In genomic region chr17:43337643-43338042, GRCm38 (mm10) we compare ENCODE assay signal across 22 mouse cellular contexts. TPM values are rescaled to one million over a fixed set of nuclear protein-coding genes. Genes with fewer than 3 reads are reported as not detected.
DNase-seq lines count a peak whose midpoint lies in the region; ATAC-seq and TF ChIP-seq lines count a peak whose summit lies in the region.
"Had no signal": no experiment of that assay in that cellular context is flagged by ENCODE, and none has a peak within 500 bp of the region (broad histone marks: within the 10 kb centered on the region; RNA-seq: fewer than 3 reads in every experiment).

No protein-coding gene starts in this region.

- H3K9me3 ChIP-seq in lung, embryonic 14.5 days (ENCODE audit: low read depth, low read length) = no peaks in the 10 kb centered on the region
- H3K9me3 ChIP-seq: embryonic facial prominence, embryonic 15.5 days; forebrain, embryonic 10.5 days; heart, embryonic 15.5 days; hindbrain, embryonic 10.5 days had no signal

- DNase-seq in heart, adult 8-10 months (ENCODE audit: low spot score) = peak; percentile 56
- DNase-seq in heart, postnatal 25 days (ENCODE audit: low spot score) = no peak
- peak; percentile 53 for DNase-seq in lung, embryonic 14.5 days
- DNase-seq in lung, postnatal 10 days = no peak
- DNase-seq in R1 (ENCODE audit: low read depth, low spot score) = peak; percentile 14
- DNase-seq: adrenal gland, adult 8-10 months; adrenal gland, postnatal 36 days; cerebellum, adult 11 months; cerebellum, adult 8-10 months; cerebellum, postnatal 14 days; embryo, embryonic 11 days; gastrocnemius, postnatal 10 days; heart, postnatal 14 days had no signal

- no peaks in the 10 kb centered on the region for H3K36me3 ChIP-seq in lung, embryonic 14.5 days (ENCODE audit: insufficient read depth)
- H3K36me3 ChIP-seq: embryonic facial prominence, embryonic 15.5 days; forebrain, embryonic 10.5 days; heart, embryonic 15.5 days; hindbrain, embryonic 10.5 days had no signal

- no peaks in the 10 kb centered on the region for H3K27me3 ChIP-seq in lung, embryonic 14.5 days (ENCODE audit: insufficient read depth, low read length)
- H3K27me3 ChIP-seq: embryonic facial prominence, embryonic 15.5 days; heart, embryonic 15.5 days had no signal

- no peak for TF ChIP-seq CTCF in lung, embryonic 14.5 days (IDR thresholded peaks at IDR 0.05; ENCODE audit: low read depth)

- H3K27ac ChIP-seq in lung, embryonic 14.5 days (ENCODE audit: low read depth) = no peak overlapping the region
- peak overlapping the region; percentile 88 for H3K27ac ChIP-seq in brown adipose tissue, adult 24 weeks (replicated peaks; ENCODE audit: low read depth, low read length)
- H3K27ac ChIP-seq: embryonic facial prominence, embryonic 15.5 days; forebrain, embryonic 10.5 days; heart, embryonic 15.5 days; hindbrain, embryonic 10.5 days; hindbrain, embryonic 14.5 days had no signal

- 74% methylated on average over 2 of the region's 2 CpGs for WGBS in lung, embryonic 14.5 days

- H3K9ac ChIP-seq in lung, embryonic 14.5 days = no peak overlapping the region
- H3K9ac ChIP-seq: embryonic facial prominence, embryonic 15.5 days; heart, embryonic 15.5 days; hindbrain, embryonic 14.5 days had no signal

- H3K4me2 ChIP-seq in lung, embryonic 14.5 days = no peak overlapping the region
- H3K4me2 ChIP-seq: embryonic facial prominence, embryonic 15.5 days; heart, embryonic 15.5 days; hindbrain, embryonic 14.5 days had no signal

- intact Hi-C loops in heart, postnatal 25 days (cut with DNase I) = loop anchor here (1.0 kb wide), 1 partner anchor 22 kb away; no protein-coding TSS in a partner anchor

- no peak overlapping the region for H3K4me3 ChIP-seq in lung, embryonic 14.5 days (ENCODE audit: low read depth, low read length)
- H3K4me3 ChIP-seq in brown adipose tissue, adult 24 weeks (ENCODE audit: insufficient read depth, low read depth, low read length) = no peak overlapping the region
- H3K4me3 ChIP-seq: embryonic facial prominence, embryonic 15.5 days; erythroblast, embryonic 14.5 days; forebrain, embryonic 10.5 days; heart, embryonic 15.5 days; hindbrain, embryonic 10.5 days had no signal

- ATAC-seq in lung, embryonic 14.5 days (ENCODE audit: insufficient read depth) = peak; percentile 56; the same call in 1 of the 2 replicates
- ATAC-seq: forebrain, embryonic 14.5 days had no signal

- H3K4me1 ChIP-seq in lung, embryonic 14.5 days (ENCODE audit: insufficient read depth) = peaks cover 2% of the 10 kb centered on the region; the same call in 1 of the 2 replicates
- H3K4me1 ChIP-seq in brown adipose tissue, adult 24 weeks (ENCODE audit: control insufficient read depth, insufficient read depth, insufficient read length, low read length) = peaks cover 26% of the 10 kb centered on the region
- H3K4me1 ChIP-seq: embryonic facial prominence, embryonic 15.5 days; heart, embryonic 15.5 days had no signal

RNA-seq across cellular contexts. Expression of gene Adgrf5, which starts 22.6 kb away (rescaled TPM):
- total RNA-seq in heart, adult 8-10 months (2022) = 100 to 1,000 TPM; 195 to 206 (median 199) TPM
- total RNA-seq in heart, postnatal 25 days (2021) = 100 to 1,000 TPM; 207 to 259 TPM
- 18.5 and 18.8 TPM in 2 replicates for polyA plus RNA-seq in lung, embryonic 14.5 days (2014; fragmentation: Nextera tagmentation; extraction: Ambion mirVana)
- polyA plus RNA-seq in brown adipose tissue, adult 24 weeks (2012; ENCODE audit: insufficient read depth, insufficient read length, missing spikeins) = 51.4 and 76.4 TPM in 2 replicates
- total RNA-seq: common myeloid progenitor, adult 5-6 weeks had no signal
- polyA plus RNA-seq: erythroblast, embryonic 14.5 days had no signal

Comparison
In these comparisons a context has a peak if more than half of its experiments do, and no peak if none do; other contexts are left out.
1. DNase-seq: peak in heart, adult 8-10 months (single experiment), lung, embryonic 14.5 days (single experiment) and R1 (single experiment); none in heart, postnatal 25 days (single experiment) and lung, postnatal 10 days (single experiment).